Mouse (Mus musculus) embryonic fibroblast, embryonic 13.5 days (primary cell): ENCODE data around the gene Slc44a3.

ENCODE experiments used
- CTCF ChIP-seq: IDR thresholded peaks from 2 replicates; pipeline ENCODE4 v1.5.1; 2011; ENCODE audit warnings: mild to moderate bottlenecking, control low read depth, low read length, moderate library complexity, borderline replicate concordance; ENCODE audit not compliant: insufficient read depth
- POLR2A ChIP-seq: IDR thresholded peaks from 2 replicates; pipeline ENCODE4 v1.6.1; 2011; ENCODE audit warnings: low read depth, mild to moderate bottlenecking, control low read depth, low read length, moderate library complexity

GRCm38 (mm10) chr3:121521123-121521522 is 11.1 kb downstream of the Slc44a3 start:
- TF ChIP-seq CTCF (no peak), POLR2A (no peak)
